Mouse (Mus musculus): ENCODE measurements around the gene Zfp507. TPM values are rescaled to one million over a fixed set of nuclear protein-coding genes. Genes with fewer than 3 reads are reported as not detected.
A peak's percentile ranks its signal among the peaks of the same experiment; 100 is the strongest.

Zfp507 gene
- total RNA-seq, 1 experiment from 2014 or later = 38.5 TPM

DNA sequence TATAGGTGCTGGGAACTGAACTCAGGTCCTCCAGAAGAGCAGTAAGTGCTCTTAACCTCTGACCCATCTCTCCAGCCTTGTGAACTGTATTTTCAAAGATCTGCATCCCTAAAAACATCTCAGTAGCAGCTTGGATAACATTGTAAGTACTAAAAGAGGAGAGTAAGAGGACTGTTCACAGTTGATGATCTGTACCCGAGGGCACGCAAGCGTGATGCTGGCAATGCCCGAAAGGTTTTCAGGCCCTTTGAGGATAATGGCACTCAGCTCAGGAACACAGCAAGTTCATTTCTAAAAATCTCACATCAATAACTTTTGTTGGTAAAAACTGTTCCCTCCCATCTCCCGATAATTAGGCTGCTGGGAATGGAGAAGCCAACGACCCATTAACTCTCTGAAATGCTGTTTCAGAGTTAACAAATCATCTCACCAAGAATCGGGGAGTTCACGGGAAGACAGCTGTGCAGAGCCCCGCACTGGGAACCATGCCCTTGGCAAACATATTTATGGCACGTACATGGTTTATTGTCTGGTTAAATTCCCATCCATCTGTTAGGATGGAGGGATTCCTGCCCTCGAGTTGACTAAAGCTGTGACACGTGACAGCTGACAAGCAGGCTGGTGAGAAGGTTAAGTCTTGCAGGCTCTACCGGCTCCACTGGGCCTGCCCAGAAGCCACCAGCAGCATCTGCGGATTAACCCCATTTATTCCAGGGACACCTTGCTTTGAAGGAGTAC, 69.3 kb downstream of the Zfp507 start:
- no peak for DNase-seq

DNA sequence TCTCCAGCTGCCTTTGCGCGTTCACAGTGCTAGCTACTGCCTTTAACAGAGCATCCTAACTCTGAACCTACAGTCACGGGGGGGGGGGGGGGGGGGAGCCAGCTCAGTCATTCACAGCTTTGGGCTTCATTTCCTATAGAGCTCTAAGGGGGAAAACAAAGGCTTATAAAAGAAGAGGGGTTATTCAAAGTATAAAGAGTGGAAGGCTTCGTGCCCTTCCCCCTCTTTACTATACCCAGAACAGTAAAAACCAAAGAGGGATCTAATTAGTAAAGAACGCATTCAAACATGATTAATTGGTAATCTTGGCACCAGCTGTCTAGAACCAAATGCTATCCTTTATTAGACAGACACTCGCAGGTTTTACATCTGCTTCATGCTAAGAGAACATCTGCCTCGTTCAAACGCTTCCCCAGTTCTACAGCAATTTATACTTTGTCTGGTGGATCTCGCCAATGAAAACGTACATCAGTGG, 70.2 kb downstream of the Zfp507 start:
- no peak for DNase-seq

DNA sequence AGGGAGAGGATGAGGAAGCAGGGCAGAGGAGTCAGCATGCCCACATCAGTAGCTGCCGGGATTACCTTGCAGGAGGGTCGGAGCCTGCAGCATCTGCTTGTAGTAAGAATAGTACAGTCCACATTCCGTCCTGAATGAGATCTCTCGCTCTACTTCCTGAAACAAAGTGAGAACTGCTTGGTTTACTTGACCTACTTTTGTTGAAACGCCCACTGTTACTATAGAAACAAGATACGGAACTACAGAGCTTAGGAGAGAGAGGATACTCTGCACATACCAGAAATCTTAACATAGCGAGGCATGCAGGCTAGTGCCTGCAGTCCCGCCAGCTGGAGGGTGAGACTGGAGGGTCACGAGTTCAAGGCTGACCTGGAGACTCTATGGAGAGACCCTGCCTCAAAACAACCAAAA, 73.2 kb downstream of the Zfp507 start:
- DNase-seq = peak; percentile 23

DNA sequence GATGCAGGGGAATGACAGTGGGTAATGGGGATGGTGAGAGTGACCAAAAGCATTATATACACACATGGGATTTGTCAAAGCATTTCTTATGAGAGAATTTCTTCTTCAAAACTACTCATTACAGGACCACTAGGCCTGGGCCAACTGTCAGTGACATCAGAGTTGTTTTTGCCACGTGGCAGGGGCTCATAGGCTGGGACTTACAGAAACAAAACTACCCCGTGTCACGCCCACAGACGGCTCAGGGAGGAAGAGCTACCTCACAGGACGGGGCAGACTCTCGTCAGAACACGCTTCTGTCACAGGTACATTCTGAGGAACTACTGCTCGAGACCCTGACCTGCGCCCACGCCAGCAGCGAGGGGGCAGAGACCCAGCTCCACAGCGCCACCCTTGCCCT, 74.4 kb downstream of the Zfp507 start:
- no peak for DNase-seq

DNA sequence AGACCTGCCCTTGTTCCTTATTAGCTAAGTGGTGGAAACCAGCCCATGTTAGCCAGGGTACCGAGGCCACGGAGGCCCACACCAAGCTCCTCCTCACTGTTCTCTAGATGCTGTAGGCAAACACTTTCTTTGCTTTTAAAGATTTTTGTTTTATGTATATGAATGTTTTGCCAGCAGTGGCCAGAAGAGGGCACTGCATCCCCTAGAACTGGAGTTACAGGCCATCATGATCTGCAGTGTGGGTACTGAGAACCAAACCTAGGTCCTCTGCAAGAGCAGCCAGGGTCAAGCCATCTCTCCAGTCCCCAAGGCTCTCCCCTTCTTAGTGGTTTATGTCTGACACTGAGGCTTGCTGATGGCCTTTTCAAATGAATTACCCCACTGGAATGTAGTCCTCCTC, 79.8 kb downstream of the Zfp507 start:
- DNase-seq = no peak

Other genes starting within 250 kb of the Zfp507 start
- gene Nudt19, start 246.7 kb downstream of the Zfp507 start, total RNA-seq (2021) = 54.7 and 63.0 TPM in 2 replicates
- 0.39 and 0.76 TPM in 2 replicates for gene Rgs9bp, start 217.4 kb downstream of the Zfp507 start, total RNA-seq (2021)
- 27.9 and 33.3 TPM in 2 replicates for gene Ankrd27, start 216.8 kb downstream of the Zfp507 start, total RNA-seq (2021)
- gene Pdcd5, start 155.5 kb downstream of the Zfp507 start, total RNA-seq (2021) = 78.6 and 94.0 TPM in 2 replicates
- 31.5 and 60.8 TPM in 2 replicates for gene Dpy19l3, start 48.5 kb downstream of the Zfp507 start, total RNA-seq (2021)